Mouse (Mus musculus) lung, postnatal 0 days (tissue): Measurements from ENCODE around the gene Erbb2. TPM values are rescaled to one million over a fixed set of nuclear protein-coding genes. Genes with fewer than 3 reads are reported as not detected.

ENCODE experiments used
- ATAC-seq: fragments of 200-750 bp; cut with Nextera tagmentation; 2 replicates; pipeline ENCODE4 v1.8.0; 2017; ENCODE audit warnings: moderate library complexity
- DNase-seq: peaks from one replicate; pipeline ENCODE4 v3.0.0-alpha.2; 2016; ENCODE audit warnings: low spot score
- H3K27ac ChIP-seq: fragments of 300-500 bp; sonication (generic); 2 replicates; pipeline ENCODE4 v1.5.1; 2014; ENCODE audit warnings: antibody characterized with exemption, mild to moderate bottlenecking, low read length, mixed read lengths
- H3K27me3 ChIP-seq: fragments of 300-500 bp; sonication (generic); replicated peaks from 2 replicates; pipeline ENCODE4 v1.6.1; 2014; ENCODE audit warnings: low read length, mixed read lengths; ENCODE audit not compliant: insufficient read depth
- H3K36me3 ChIP-seq: fragments of 300-500 bp; sonication (generic); 2 replicates; pipeline ENCODE4 v1.6.1; 2014; ENCODE audit warnings: low read length, mixed read lengths; ENCODE audit not compliant: insufficient read depth
- H3K4me1 ChIP-seq: fragments of 300-500 bp; sonication (generic); 2 replicates; pipeline ENCODE4 v1.6.1; 2014; ENCODE audit warnings: antibody characterized with exemption, low read depth, low read length, mixed read lengths; ENCODE audit not compliant: insufficient read depth
- H3K4me2 ChIP-seq: fragments of 300-500 bp; sonication (generic); replicated peaks from 2 replicates; pipeline ENCODE4 v1.6.1; 2014; ENCODE audit warnings: low read depth, mild to moderate bottlenecking, low read length, moderate library complexity, mixed read lengths
- H3K4me3 ChIP-seq: fragments of 300-500 bp; sonication (generic); 2 replicates; pipeline ENCODE4 v1.5.1; 2014; ENCODE audit warnings: low read depth, low read length
- H3K9ac ChIP-seq: fragments of 300-500 bp; sonication (generic); replicated peaks from 2 replicates; pipeline ENCODE4 v1.6.1; 2014; ENCODE audit warnings: low read depth, mild to moderate bottlenecking
- H3K9me3 ChIP-seq: fragments of 300-500 bp; sonication (generic); 2 replicates; pipeline ENCODE4 v1.6.1; 2016; ENCODE audit warnings: low read length, mixed read lengths
- CTCF ChIP-seq: IDR thresholded peaks from 2 replicates; pipeline ENCODE4 v1.5.1; 2016; ENCODE audit warnings: antibody characterized with exemption, mild to moderate bottlenecking
- EP300 ChIP-seq: IDR thresholded peaks from 2 replicates; pipeline ENCODE4 v1.6.1; 2016; ENCODE audit warnings: antibody characterized with exemption, mild to moderate bottlenecking, control low read depth
- WGBS: fragments of 180-500 bp; shearing (Covaris S2); extraction: QIAGEN DNeasy Blood & Tissue Kit; methylation state at CpG from one replicate; pipeline ENCODE4 v1.1.7; 2014; 5-methylcytosine and 5-hydroxymethylcytosine counted together
- polyA plus RNA-seq: library from polyadenylated mRNA; unstranded; fragments of >200 nt; fragmentation: Nextera tagmentation; extraction: Ambion mirVana; gene quantifications from 2 replicates; pipeline ENCODE4 v1.2.1, GENCODE M21; 2015

The Erbb2 gene
- polyA plus RNA-seq, 1 experiment from 2014 or later, result 21.2 TPM

- Histone ChIP-seq H3K4me3 (no peak overlapping the region), H3K27ac (no peak overlapping the region), H3K9me3 (no peaks in the 10 kb centered on the region), H3K36me3 (no peaks in the 10 kb centered on the region), H3K9ac (no peak overlapping the region), H3K4me2 (no peak overlapping the region), H3K27me3 (0 out of 2 replicates have a peak, but pooled peaks cover 6% of the 10 kb centered on the region), H3K4me1 (peaks cover 6% of the 10 kb centered on the region)
- DNase-seq, result no peak
- 49% methylated on average over 5 of the region's 5 CpGs for WGBS
- TF ChIP-seq CTCF (no peak), EP300 (no peak)
- no peak for ATAC-seq
Observed at GRCm38 (mm10) chr11:98456545-98456944, 44.3 kb downstream of the Erbb2 start.

DNA sequence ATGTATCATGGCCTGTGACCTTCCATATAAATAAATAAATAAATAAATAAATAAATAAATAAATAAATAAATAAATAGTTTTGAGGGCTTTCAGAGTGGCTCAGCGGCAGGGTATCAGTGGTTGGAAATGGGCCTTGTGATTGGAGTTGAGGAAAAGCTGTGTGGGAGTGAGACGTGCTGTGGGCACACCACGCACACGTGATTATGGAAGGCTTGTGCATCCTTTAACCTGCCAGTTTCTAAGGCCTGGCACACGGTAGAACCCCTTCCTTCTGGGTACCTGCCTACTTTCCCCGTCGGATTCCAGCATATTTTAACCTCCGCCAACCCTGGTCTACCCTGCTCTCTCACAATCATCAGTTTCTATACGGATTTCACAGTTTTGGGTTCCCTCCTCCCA lies 44.7 kb downstream of the Erbb2 start:
- peak; percentile 11 for ATAC-seq
- peaks cover 6% of the 10 kb centered on the region for H3K4me1 ChIP-seq
- no peak for TF ChIP-seq EP300
- no peak for TF ChIP-seq CTCF
- H3K27me3 ChIP-seq, result 0 out of 2 replicates have a peak, but pooled peaks cover 6% of the 10 kb centered on the region
- no peak for DNase-seq
- peak overlapping the region; percentile 88 for H3K4me2 ChIP-seq
- no peaks in the 10 kb centered on the region for H3K9me3 ChIP-seq
- H3K27ac ChIP-seq, result no peak overlapping the region
- no peak overlapping the region for H3K9ac ChIP-seq
- peak overlapping the region; percentile 54; the same call in 1 of the 2 replicates for H3K4me3 ChIP-seq
- no peaks in the 10 kb centered on the region for H3K36me3 ChIP-seq
- WGBS, result 18% methylated on average over 9 of the region's 9 CpGs

GRCm38 (mm10) chr11:98457367-98458120 lies 45.3 kb downstream of the Erbb2 start:
- no peak overlapping the region for H3K27ac ChIP-seq
- WGBS, result 2% methylated on average over 33 of the region's 64 CpGs
- peak; percentile 86 for ATAC-seq
- peak overlapping the region; percentile 88 for H3K4me2 ChIP-seq
- no peaks in the 10 kb centered on the region for H3K9me3 ChIP-seq
- TF ChIP-seq CTCF (peak; percentile 61), EP300 (no peak)
- peak overlapping the region; percentile 54 for H3K4me3 ChIP-seq
- H3K36me3 ChIP-seq, result no peaks in the 10 kb centered on the region
- peak; percentile 83 for DNase-seq
- peaks cover 6% of the 10 kb centered on the region for H3K4me1 ChIP-seq
- 0 out of 2 replicates have a peak overlapping the region, but pooled peaks have one; percentile 12 for H3K9ac ChIP-seq
- 0 out of 2 replicates have a peak, but pooled peaks cover 6% of the 10 kb centered on the region for H3K27me3 ChIP-seq

DNA sequence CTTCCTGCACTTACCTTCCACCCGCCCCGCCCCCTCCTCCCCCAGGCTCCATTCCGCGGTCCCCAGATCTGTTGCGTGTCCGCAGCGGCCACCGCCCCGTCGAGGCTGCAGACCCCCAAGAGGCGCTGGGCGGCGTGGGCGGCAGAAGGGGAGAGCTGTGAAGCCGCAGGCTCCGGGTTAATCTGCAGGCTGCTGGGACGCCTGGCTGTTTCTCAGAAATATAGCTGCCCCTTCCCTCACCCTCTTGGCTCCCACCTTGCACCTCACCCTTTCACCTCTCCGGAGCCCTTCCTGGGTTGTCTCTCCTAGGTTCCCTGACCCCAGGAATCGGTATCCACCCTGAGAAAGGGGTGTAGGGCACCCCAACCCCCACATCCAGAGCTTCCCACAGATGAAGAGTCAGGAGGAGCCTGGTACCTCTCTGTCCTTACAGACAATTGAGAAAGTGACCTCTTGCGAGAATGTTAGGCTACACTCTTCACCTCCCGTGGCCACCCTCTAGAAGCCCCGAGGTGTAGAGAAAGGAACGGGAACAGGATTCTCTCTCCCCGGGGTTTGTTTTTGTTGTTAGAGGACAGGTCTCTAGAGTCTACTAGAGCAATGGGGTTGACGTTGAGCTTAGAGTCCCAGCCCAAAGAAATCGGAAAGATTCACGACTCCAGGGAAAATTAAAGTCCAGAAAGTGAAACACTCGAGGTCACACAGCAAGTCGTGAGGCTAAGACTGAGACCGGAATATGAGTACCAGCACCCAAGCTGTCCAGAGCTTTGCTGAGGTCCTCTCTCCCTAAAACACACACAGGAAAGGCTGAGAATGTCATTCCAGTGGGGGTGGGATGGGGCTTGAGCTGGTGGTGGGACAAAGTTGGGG lies 46.1 kb downstream of the Erbb2 start:
- WGBS, result 3% methylated on average over 15 of the region's 30 CpGs
- Histone ChIP-seq H3K4me1 (peaks cover 6% of the 10 kb centered on the region), H3K4me3 (peak overlapping the region; percentile 54), H3K9ac (0 out of 2 replicates have a peak overlapping the region, but pooled peaks have one; percentile 12), H3K36me3 (no peaks in the 10 kb centered on the region), H3K27me3 (0 out of 2 replicates have a peak, but pooled peaks cover 6% of the 10 kb centered on the region), H3K4me2 (peak overlapping the region; percentile 88), H3K27ac (no peak overlapping the region), H3K9me3 (no peaks in the 10 kb centered on the region)
- no peak for TF ChIP-seq EP300
- no peak for TF ChIP-seq CTCF
- DNase-seq, result no peak
- peak; percentile 11 for ATAC-seq

- H3K27me3 ChIP-seq, result 0 out of 2 replicates have a peak, but pooled peaks cover 6% of the 10 kb centered on the region
Observed at GRCm38 (mm10) chr11:98459071-98459741, 46.9 kb downstream of the Erbb2 start.

More at GRCm38 (mm10) chr11:98459071-98459741, 46.9 kb downstream of the Erbb2 start:
- no peak for ATAC-seq
- H3K4me2 ChIP-seq, result no peak overlapping the region
- no peak overlapping the region for H3K27ac ChIP-seq
- no peak for DNase-seq
- no peaks in the 10 kb centered on the region for H3K36me3 ChIP-seq
- WGBS, result 21% methylated on average over 11 of the region's 11 CpGs
- TF ChIP-seq CTCF (no peak), EP300 (no peak)
- H3K9ac ChIP-seq, result no peak overlapping the region
- H3K4me1 ChIP-seq, result peaks cover 6% of the 10 kb centered on the region
- H3K9me3 ChIP-seq, result no peaks in the 10 kb centered on the region
- no peak overlapping the region for H3K4me3 ChIP-seq
